Mouse (Mus musculus) layer of hippocampus, adult 9-10 months (tissue): Measurements from ENCODE around the gene Tet1.
"Not testable (repeated sequence)": the region's sequence is repeated elsewhere in the genome, so short reads cannot be mapped to it uniquely, and the experiment has no call there.

Source experiments
- DNase-seq: peaks from one replicate; pipeline ENCODE4 v3.0.0; 2022; ENCODE audit warnings: low spot score

Gene Tet1

GRCm38 (mm10) chr10:62908896-62909295 is at the start of gene Tet1:
TSS of gene Tet1 (minus strand) at chr10:62908996.
- not testable (repeated sequence) for DNase-seq

GRCm38 (mm10) chr10:62948551-62948950 is 39.8 kb upstream of the Tet1 start:
- DNase-seq: no peak

- peak; percentile 30 for DNase-seq
Observed at GRCm38 (mm10) chr10:62946738-62947471, 38.1 kb upstream of the Tet1 start, which contains the start of gene Dna2. TSS of gene Dna2 (plus strand) at chr10:62947026.

- no peak for DNase-seq
Observed at GRCm38 (mm10) chr10:62944975-62945580, 36.3 kb upstream of the Tet1 start.

GRCm38 (mm10) chr10:62932381-62932780 is 23.6 kb upstream of the Tet1 start:
- DNase-seq: no peak

GRCm38 (mm10) chr10:62924096-62924635 is 15.4 kb upstream of the Tet1 start:
- no peak for DNase-seq

DNA sequence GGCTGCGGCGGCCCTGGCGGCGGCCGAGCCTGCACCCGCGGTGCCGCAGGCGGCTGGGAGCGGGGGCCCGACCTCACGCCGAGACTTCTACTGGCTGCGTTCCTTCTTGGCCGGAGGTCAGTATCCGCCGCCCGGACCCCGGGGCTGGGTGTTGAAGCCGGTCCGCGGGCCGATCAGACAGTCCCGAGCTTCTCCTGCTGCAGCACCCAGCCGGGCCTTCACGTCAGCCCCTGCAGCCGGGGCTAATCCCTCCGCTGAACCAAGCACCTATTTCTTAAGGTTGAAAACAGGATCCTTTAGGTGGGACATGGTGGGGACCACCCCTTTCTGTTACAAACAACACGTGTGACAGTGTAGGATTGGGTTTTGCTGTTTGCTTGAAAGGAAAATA is 12.0 kb upstream of the Tet1 start:
- DNase-seq: no peak

- DNase-seq: peak; percentile 88
Observed at GRCm38 (mm10) chr10:62919925-62920765, 11.3 kb upstream of the Tet1 start, which contains the start of gene Slc25a16. TSS of gene Slc25a16 (plus strand) at chr10:62920633.

DNA sequence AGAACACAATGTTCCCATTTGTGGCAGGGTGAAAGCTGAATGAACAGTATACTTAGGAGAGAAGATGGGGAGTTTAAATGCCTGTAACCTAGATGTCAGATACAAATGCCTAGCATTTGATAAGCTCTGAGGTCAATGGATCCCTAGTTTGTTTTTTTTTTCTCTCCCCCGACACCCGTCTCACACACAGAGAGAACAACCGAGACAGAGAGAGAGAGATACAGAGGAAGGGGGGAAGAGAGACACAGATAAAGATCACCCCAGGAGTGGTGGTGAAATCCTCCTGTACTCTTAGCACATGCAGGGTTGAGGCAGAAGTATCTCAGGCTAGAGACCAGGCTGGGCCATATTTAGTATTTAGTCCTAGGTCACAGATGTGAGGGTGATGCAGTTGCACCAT is 10.2 kb upstream of the Tet1 start:
- no peak for DNase-seq

DNA sequence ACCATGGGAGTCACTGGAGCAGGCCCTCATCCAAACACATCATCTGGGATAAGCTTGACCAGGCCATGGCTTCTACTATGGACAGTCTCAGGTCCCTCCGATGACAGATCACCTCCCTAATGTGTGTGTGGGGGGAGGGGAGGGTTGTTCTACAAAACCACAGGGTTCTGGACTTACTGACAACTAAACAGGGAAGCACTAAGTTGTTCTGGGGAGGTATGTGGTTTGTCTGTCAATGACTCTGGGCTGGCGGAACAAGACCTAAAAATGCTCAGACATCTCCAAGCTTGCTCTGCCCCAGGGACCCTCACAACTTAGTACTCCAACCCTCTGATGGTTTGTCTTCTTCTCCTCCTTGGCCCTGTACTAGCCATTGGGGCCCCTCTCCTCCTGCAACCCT is 2.3 kb upstream of the Tet1 start:
- no peak for DNase-seq

DNA sequence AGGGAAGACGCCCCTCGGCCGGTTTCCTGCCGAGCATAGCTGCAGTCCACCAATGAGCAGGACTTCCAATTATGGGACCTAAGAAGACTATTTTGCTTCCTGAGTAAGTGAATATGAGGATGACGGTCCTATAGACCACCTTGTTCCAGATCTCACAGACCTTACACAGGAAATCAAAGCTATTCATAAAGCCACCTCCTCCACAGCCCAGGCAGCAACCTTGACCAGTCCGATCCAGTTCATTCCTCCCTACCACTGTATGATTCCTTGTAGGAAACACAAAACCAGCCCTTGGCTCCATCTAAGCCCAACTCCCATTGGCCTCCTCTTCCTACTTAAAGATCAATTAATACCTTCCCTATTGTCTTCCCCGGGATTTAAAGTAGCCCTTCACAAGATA is 2.5 kb downstream of the Tet1 start:
- no peak for DNase-seq

DNA sequence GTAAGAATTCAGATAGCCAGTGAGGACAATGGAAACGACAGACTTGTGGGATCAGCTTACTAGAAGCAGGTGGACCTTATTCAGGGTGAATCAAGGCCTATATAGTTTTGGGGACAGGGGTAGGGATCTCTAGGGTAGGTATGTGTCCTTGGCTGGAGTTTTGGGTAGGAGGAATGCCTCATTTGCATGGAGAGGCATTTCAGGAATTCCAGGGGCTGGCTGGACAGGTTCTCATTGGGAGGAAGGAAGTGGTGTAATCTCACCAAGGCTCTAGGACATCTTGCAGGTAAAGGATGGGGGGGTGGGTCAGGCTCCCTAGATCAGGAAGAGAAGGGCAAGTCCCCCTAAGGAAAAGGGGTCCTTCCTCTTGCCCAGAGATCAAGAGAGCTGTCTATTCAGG is 6.0 kb downstream of the Tet1 start:
- no peak for DNase-seq

GRCm38 (mm10) chr10:62901826-62902225 is 7.0 kb downstream of the Tet1 start:
- no peak for DNase-seq

- no peak for DNase-seq
Observed at GRCm38 (mm10) chr10:62900144-62900543, 8.7 kb downstream of the Tet1 start.

DNA sequence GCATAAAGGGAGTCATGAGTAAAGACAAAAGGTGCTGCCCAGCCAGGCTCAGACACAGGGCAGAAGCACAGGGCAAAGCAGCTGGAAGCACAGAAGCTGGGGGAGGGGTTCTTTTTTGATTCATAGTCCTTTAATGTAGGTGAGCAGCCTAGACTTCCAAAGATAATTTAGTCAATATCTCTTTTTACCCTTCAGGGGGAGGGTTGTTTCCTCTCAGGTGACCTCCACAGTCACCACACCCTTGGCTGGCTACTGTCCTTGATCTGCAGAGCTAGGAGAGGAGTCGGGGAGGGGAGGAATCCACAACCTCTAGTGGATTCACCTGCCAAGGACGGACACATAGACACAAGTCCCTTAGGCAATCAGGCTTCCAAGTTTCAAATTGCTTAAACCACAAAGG is 10.7 kb downstream of the Tet1 start:
- no peak for DNase-seq

GRCm38 (mm10) chr10:62897437-62897836 is 11.4 kb downstream of the Tet1 start:
- DNase-seq: no peak

GRCm38 (mm10) chr10:62896774-62897173 is 12.0 kb downstream of the Tet1 start:
- DNase-seq: no peak

DNA sequence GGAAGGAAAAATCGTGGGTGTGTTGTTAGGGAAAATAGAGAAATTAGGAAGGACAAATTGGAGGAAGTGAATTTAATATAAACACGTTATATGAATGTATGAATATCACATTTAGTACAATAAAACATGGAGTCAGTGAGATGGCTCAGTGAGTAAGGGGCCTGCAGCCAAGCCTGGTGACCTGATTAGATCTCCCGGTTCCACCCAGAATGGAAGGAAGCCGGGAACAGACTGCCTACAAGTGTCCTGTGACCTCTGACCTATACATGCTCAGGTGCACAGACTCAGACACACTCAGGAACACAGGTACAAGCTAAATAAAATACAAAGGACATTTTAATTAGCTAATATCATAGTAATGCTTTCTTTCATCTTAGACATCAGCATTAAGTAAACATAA is 12.8 kb downstream of the Tet1 start:
- no peak for DNase-seq

GRCm38 (mm10) chr10:62895386-62895785 is 13.4 kb downstream of the Tet1 start:
- no peak for DNase-seq

DNA sequence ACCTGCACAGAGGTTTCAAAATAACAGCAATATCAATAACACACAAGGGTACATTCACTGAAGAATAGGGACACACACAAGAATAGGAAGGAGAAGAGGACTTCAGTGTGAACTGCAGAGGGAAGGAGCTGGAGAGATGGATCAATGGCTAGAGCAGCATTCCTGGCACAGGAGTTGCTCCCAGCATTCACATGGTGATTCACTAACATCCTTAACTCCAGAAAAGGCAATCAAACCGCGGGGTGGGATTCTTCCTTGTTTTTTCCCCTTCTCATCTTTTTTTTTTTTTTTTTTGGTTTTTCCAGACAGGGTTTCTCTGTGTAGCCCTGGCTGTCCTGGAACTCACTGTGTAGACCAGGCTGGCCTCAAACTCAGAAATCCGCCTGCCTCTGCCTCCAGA is 14.3 kb downstream of the Tet1 start:
- no peak for DNase-seq

- no peak for DNase-seq
Observed at GRCm38 (mm10) chr10:62893356-62893884, 15.4 kb downstream of the Tet1 start.

- no peak for DNase-seq
Observed at GRCm38 (mm10) chr10:62892549-62893232, 16.1 kb downstream of the Tet1 start.
